Mouse (Mus musculus) heart, postnatal 14 days (tissue): Measurements from ENCODE around the gene 1110017D15Rik. TPM values are rescaled to one million over a fixed set of nuclear protein-coding genes. Genes with fewer than 3 reads are reported as not detected.
A peak's percentile ranks its signal among the peaks of the same experiment; 100 is the strongest.
"Not testable (repeated sequence)": the region's sequence is repeated elsewhere in the genome, so short reads cannot be mapped to it uniquely, and the experiment has no call there.

ENCODE experiments used
- DNase-seq, 2 experiments: peaks; one replicate each; pipeline ENCODE4 v3.0.0; 2021 to 2022
- intact Hi-C: fragments of 180-260 bp; cut with DNase I; formaldehyde crosslinking; loops from one replicate; pipeline ENCODE4 v1.15.1; 2025
- total RNA-seq, 2 experiments: library from RNA; stranded (reverse); gene quantifications; 2 replicates each; pipeline ENCODE4 v1.2.3; 2021

Gene 1110017D15Rik
- total RNA-seq, 2 experiments from 2014 or later = 0.69 TPM; not detected in 1

- intact Hi-C loops = no loop called here
- no peak for DNase-seq
Measured at GRCm38 (mm10) chr4:41494378-41494777, 22.8 kb downstream of the 1110017D15Rik start.

- intact Hi-C loops = no loop called here
Measured at GRCm38 (mm10) chr4:41493464-41494116, 23.5 kb downstream of the 1110017D15Rik start.

GRCm38 (mm10) chr4:41492951-41493350 lies 24.2 kb downstream of the 1110017D15Rik start:
- intact Hi-C loops = no loop called here
- DNase-seq = no peak

More at GRCm38 (mm10) chr4:41493464-41494116, 23.5 kb downstream of the 1110017D15Rik start:
- DNase-seq = no peak

GRCm38 (mm10) chr4:41481601-41482017 lies 35.5 kb downstream of the 1110017D15Rik start:
- intact Hi-C loops = no loop called here
- peak; percentile 70 to 76 for DNase-seq

- peak; percentile 73 to 76 for DNase-seq
- intact Hi-C loops = no loop called here
Measured at GRCm38 (mm10) chr4:41480254-41480653, 36.9 kb downstream of the 1110017D15Rik start.

- DNase-seq = peak; percentile 48 to 62
- intact Hi-C loops = no loop called here
Measured at GRCm38 (mm10) chr4:41479456-41479804, 37.7 kb downstream of the 1110017D15Rik start.

- intact Hi-C loops = no loop called here
- no peak for DNase-seq
Measured at GRCm38 (mm10) chr4:41478751-41479455, 38.2 kb downstream of the 1110017D15Rik start.

GRCm38 (mm10) chr4:41477648-41478160 lies 39.4 kb downstream of the 1110017D15Rik start:
- no peak for DNase-seq
- intact Hi-C loops = no loop called here

GRCm38 (mm10) chr4:41471384-41471689 lies 45.8 kb downstream of the 1110017D15Rik start:
- no peak for DNase-seq
- intact Hi-C loops = no loop called here

GRCm38 (mm10) chr4:41470684-41471383 lies 46.3 kb downstream of the 1110017D15Rik start:
- intact Hi-C loops = no loop called here

GRCm38 (mm10) chr4:41470051-41470683 lies 47.0 kb downstream of the 1110017D15Rik start:
- intact Hi-C loops = no loop called here
- DNase-seq = no peak

More at GRCm38 (mm10) chr4:41470684-41471383, 46.3 kb downstream of the 1110017D15Rik start:
- peak in 1 of 2 experiments; percentile 27 for DNase-seq

GRCm38 (mm10) chr4:41469199-41469598 lies 47.9 kb downstream of the 1110017D15Rik start:
- intact Hi-C loops = loop anchor here (2.0 to 5.0 kb wide), 3 partner anchors 38 to 240 kb away; no protein-coding TSS in a partner anchor
- DNase-seq = no peak

GRCm38 (mm10) chr4:41468396-41469080 lies 48.6 kb downstream of the 1110017D15Rik start:
- intact Hi-C loops = loop anchor here (1.0 to 5.0 kb wide), 5 partner anchors 38 to 240 kb away; no protein-coding TSS in a partner anchor
- DNase-seq = peak; percentile 68 to 81

GRCm38 (mm10) chr4:41465287-41465665 lies 51.9 kb downstream of the 1110017D15Rik start:
- intact Hi-C loops = loop anchor here (5.0 kb wide), 1 partner anchor 87 kb away; no protein-coding TSS in a partner anchor
- DNase-seq = no peak

- DNase-seq = peak; percentile 96
- intact Hi-C loops = loop anchor here (5.0 kb wide), 1 partner anchor 88 kb away; no protein-coding TSS in a partner anchor
Measured at GRCm38 (mm10) chr4:41464345-41465286, 52.5 kb downstream of the 1110017D15Rik start, which contains the start of the genes Kif24 and Nudt2. Gene Kif24 (minus strand): TSS chr4:41464887. Gene Nudt2 (plus strand): TSS chr4:41465151.

- intact Hi-C loops = not testable (repeated sequence)
Measured at GRCm38 (mm10) chr4:41463051-41463738, 53.9 kb downstream of the 1110017D15Rik start.

GRCm38 (mm10) chr4:41460690-41461089 lies 56.4 kb downstream of the 1110017D15Rik start:
- intact Hi-C loops = no loop called here
- no peak for DNase-seq

More at GRCm38 (mm10) chr4:41463051-41463738, 53.9 kb downstream of the 1110017D15Rik start:
- DNase-seq = not testable (repeated sequence)
